Mouse (Mus musculus) megakaryocyte-erythroid progenitor cell, adult 5-6 weeks (primary cell): ENCODE data around the gene Arcn1. TPM values are rescaled to one million over a fixed set of nuclear protein-coding genes. Genes with fewer than 3 reads are reported as not detected.
A peak's percentile ranks its signal among the peaks of the same experiment; 100 is the strongest.
"Not testable (repeated sequence)": the region's sequence is repeated elsewhere in the genome, so short reads cannot be mapped to it uniquely, and the experiment has no call there.

Experiments
- ATAC-seq: replicated peaks from 2 replicates; pipeline ENCODE4 v1.8.0; 2016; ENCODE audit warnings: mild to moderate bottlenecking, inconsistent platforms; ENCODE audit not compliant: severe bottlenecking, poor library complexity, low FRiP score, low TSS enrichment
- total RNA-seq, 2 experiments: library from RNA; stranded (forward) in 1 of 2; stranded (reverse) in 1 of 2; fragments of 200-1000, 215-1000 nt in 1 of 2; fragments of >200 nt in 1 of 2; fragmentation: Nextera tagmentation in 1 of 2; gene quantifications; 2 replicates each; pipeline ENCODE4 v1.2.3; 2014 to 2017

The Arcn1 gene
- total RNA-seq (2014; fragmentation: Nextera tagmentation) (111 and 119 TPM in 2 replicates), total RNA-seq (2017) (177 and 182 TPM in 2 replicates)

- peak; percentile 84 for ATAC-seq
These were observed at the start of gene Arcn1, which contains the start of gene Ift46 for GRCm38 (mm10) chr9:44767101-44768028. Arcn1 (minus strand) TSS chr9:44767845. Ift46 (plus strand) TSS chr9:44767908.

GRCm38 (mm10) chr9:44814179-44814578 is 46.5 kb upstream of the Arcn1 start:
- no peak for ATAC-seq

- no peak for ATAC-seq
These were observed 42.7 kb upstream of the Arcn1 start for GRCm38 (mm10) chr9:44810316-44810715.

- no peak for ATAC-seq
These were observed 40.1 kb upstream of the Arcn1 start for GRCm38 (mm10) chr9:44807778-44808177.

GRCm38 (mm10) chr9:44807141-44807540 is 39.5 kb upstream of the Arcn1 start:
- ATAC-seq, result no peak

GRCm38 (mm10) chr9:44805536-44805935 is 37.9 kb upstream of the Arcn1 start:
- no peak for ATAC-seq

- no peak for ATAC-seq
These were observed 37.0 kb upstream of the Arcn1 start for GRCm38 (mm10) chr9:44804678-44805077.

GRCm38 (mm10) chr9:44802808-44803450 is 35.3 kb upstream of the Arcn1 start, which contains the start of gene Ttc36:
Ttc36 (minus strand) TSS chr9:44803072.
- ATAC-seq, result no peak

GRCm38 (mm10) chr9:44801669-44802068 is 34.0 kb upstream of the Arcn1 start:
- no peak for ATAC-seq

- ATAC-seq, result no peak
These were observed 32.3 kb upstream of the Arcn1 start for GRCm38 (mm10) chr9:44799958-44800324.

- ATAC-seq, result peak; percentile 83
These were observed 31.7 kb upstream of the Arcn1 start, which contains the start of gene Tmem25 for GRCm38 (mm10) chr9:44799102-44799957. Tmem25 (minus strand) TSS chr9:44799307.

GRCm38 (mm10) chr9:44798298-44798697 is 30.7 kb upstream of the Arcn1 start:
- no peak for ATAC-seq

GRCm38 (mm10) chr9:44792842-44793241 is 25.2 kb upstream of the Arcn1 start:
- no peak for ATAC-seq

- ATAC-seq, result peak; percentile 99
These were observed 5.4 kb upstream of the Arcn1 start for GRCm38 (mm10) chr9:44772750-44773651.

- ATAC-seq, result no peak; the same call in 1 of the 2 replicates
These were observed 4.7 kb upstream of the Arcn1 start for GRCm38 (mm10) chr9:44772392-44772749.

- no peak for ATAC-seq
These were observed 3.7 kb upstream of the Arcn1 start for GRCm38 (mm10) chr9:44771376-44771775.

- not testable (repeated sequence) for ATAC-seq
These were observed 367 bp upstream of the Arcn1 start for GRCm38 (mm10) chr9:44768029-44768394.

- no peak for ATAC-seq
These were observed 6.8 kb downstream of the Arcn1 start for GRCm38 (mm10) chr9:44760873-44761272.

- no peak for ATAC-seq
These were observed 19.2 kb downstream of the Arcn1 start for GRCm38 (mm10) chr9:44748473-44748872.
